ENCODE assay signal across 9 mouse cellular contexts in genomic region chr5:106791241-106791572, GRCm38 (mm10).
A peak's percentile ranks its signal among the peaks of the same experiment; 100 is the strongest.
DNase-seq lines count a peak whose midpoint lies in the region; ATAC-seq and TF ChIP-seq lines count a peak whose summit lies in the region.
"Had no signal": no experiment of that assay in that cellular context is flagged by ENCODE, and none has a peak within 500 bp of the region (broad histone marks: within the 10 kb centered on the region; RNA-seq: fewer than 3 reads in every experiment).

No protein-coding gene starts in this region.

- no peaks in the 10 kb centered on the region for H3K36me3 ChIP-seq in testis, adult 2 months (ENCODE audit: control insufficient read depth, insufficient read depth, low read length)
- no peaks in the 10 kb centered on the region for H3K36me3 ChIP-seq in hindbrain, embryonic 10.5 days
- no peaks in the 10 kb centered on the region for H3K36me3 ChIP-seq in lung, postnatal 0 days (ENCODE audit: insufficient read depth, low read length)
- H3K36me3 ChIP-seq in thymus, adult 2 months (ENCODE audit: control insufficient read depth, insufficient read depth, low read length), result no peaks in the 10 kb centered on the region
- H3K36me3 ChIP-seq: heart, embryonic 13.5 days had no signal

- no peak overlapping the region for H3K9ac ChIP-seq in lung, postnatal 0 days (replicated peaks; ENCODE audit: low read depth)
- H3K9ac ChIP-seq: heart, embryonic 13.5 days had no signal

- peak; percentile 61; the same call in 1 of the 2 replicates for TF ChIP-seq CTCF in testis, adult 2 months (IDR thresholded peaks at IDR 0.05; ENCODE audit: control insufficient read depth, insufficient read depth, insufficient replicate concordance, low read depth, low read length)
- TF ChIP-seq CTCF in lung, postnatal 0 days (IDR thresholded peaks at IDR 0.05), result peak; percentile 87
- TF ChIP-seq CTCF in thymus, adult 2 months (IDR thresholded peaks at IDR 0.05; ENCODE audit: borderline replicate concordance, control insufficient read depth, extremely low read depth, insufficient read depth, low read length, poor library complexity), result peak; percentile 38; the same call in 1 of the 2 replicates

- TF ChIP-seq EP300 in lung, postnatal 0 days (IDR thresholded peaks at IDR 0.05), result no peak

- no peaks in the 10 kb centered on the region for H3K9me3 ChIP-seq in hindbrain, embryonic 10.5 days
- no peaks in the 10 kb centered on the region for H3K9me3 ChIP-seq in lung, postnatal 0 days (ENCODE audit: low read length)
- H3K9me3 ChIP-seq: heart, embryonic 13.5 days had no signal

- peak; percentile 4 for DNase-seq in cerebellum, adult 11 months
- DNase-seq in cerebellum, postnatal 4 days (ENCODE audit: low spot score in 2 of 2), result no peak
- DNase-seq in testis, postnatal 14 days (ENCODE audit: low spot score), result no peak
- peak; percentile 53 for DNase-seq in hindbrain, embryonic 10.5 days (ENCODE audit: low spot score)
- peak; percentile 74 for DNase-seq in lung, postnatal 0 days (ENCODE audit: low spot score)
- DNase-seq in thymus, adult 2 months, result peak; percentile 33
- no peak for DNase-seq in layer of hippocampus, adult 8-10 months (ENCODE audit: low spot score in 2 of 2)

- H3K4me1 ChIP-seq in testis, adult 2 months (ENCODE audit: control insufficient read depth, insufficient read depth, low read length), result peaks cover 2% of the 10 kb centered on the region
- H3K4me1 ChIP-seq in hindbrain, embryonic 10.5 days (replicated peaks), result 0 out of 2 replicates have a peak, but pooled peaks cover 6% of the 10 kb centered on the region
- no peaks in the 10 kb centered on the region for H3K4me1 ChIP-seq in lung, postnatal 0 days (ENCODE audit: insufficient read depth, low read depth, low read length)
- H3K4me1 ChIP-seq in thymus, adult 2 months (replicated peaks; ENCODE audit: control insufficient read depth, insufficient read depth, low read length), result no peaks in the 10 kb centered on the region
- H3K4me1 ChIP-seq: heart, embryonic 13.5 days had no signal

- no peak overlapping the region for H3K4me2 ChIP-seq in lung, postnatal 0 days (replicated peaks; ENCODE audit: low read depth, low read length)
- H3K4me2 ChIP-seq: heart, embryonic 13.5 days had no signal

- H3K27me3 ChIP-seq in testis, adult 2 months (ENCODE audit: control insufficient read depth, insufficient read depth, low read length), result no peaks in the 10 kb centered on the region
- H3K27me3 ChIP-seq in hindbrain, embryonic 10.5 days (ENCODE audit: insufficient read depth, poor library complexity, severe bottlenecking), result 0 out of 2 replicates have a peak, but pooled peaks cover 4% of the 10 kb centered on the region
- H3K27me3 ChIP-seq in lung, postnatal 0 days (replicated peaks; ENCODE audit: insufficient read depth, low read length), result no peaks in the 10 kb centered on the region
- no peaks in the 10 kb centered on the region; the same call in 1 of the 2 replicates for H3K27me3 ChIP-seq in thymus, adult 2 months (ENCODE audit: control insufficient read depth, insufficient read depth, low read length)

- no peak overlapping the region for H3K4me3 ChIP-seq in testis, adult 2 months (ENCODE audit: control insufficient read depth, low read depth, low read length)
- no peak overlapping the region for H3K4me3 ChIP-seq in hindbrain, embryonic 10.5 days
- H3K4me3 ChIP-seq in lung, postnatal 0 days (ENCODE audit: low read depth, low read length), result no peak overlapping the region
- no peak overlapping the region for H3K4me3 ChIP-seq in thymus, adult 2 months (ENCODE audit: control insufficient read depth, insufficient read depth, low read length)
- H3K4me3 ChIP-seq: heart, embryonic 13.5 days had no signal

- 13% methylated on average over 6 of the region's 6 CpGs for WGBS in hindbrain, embryonic 10.5 days
- WGBS in lung, postnatal 0 days, result 7% methylated on average over 6 of the region's 6 CpGs
- 14% methylated on average over 6 of the region's 6 CpGs for WGBS in thymus, adult 2 months

- peak; percentile 69 for ATAC-seq in lung, postnatal 0 days

- no peak overlapping the region for H3K27ac ChIP-seq in testis, adult 2 months (ENCODE audit: control insufficient read depth, insufficient read depth, low read depth, low read length)
- no peak overlapping the region for H3K27ac ChIP-seq in hindbrain, embryonic 10.5 days
- H3K27ac ChIP-seq in lung, postnatal 0 days (ENCODE audit: low read length), result no peak overlapping the region
- H3K27ac ChIP-seq in thymus, adult 2 months (ENCODE audit: control insufficient read depth, insufficient read depth, low read length), result no peak overlapping the region
- H3K27ac ChIP-seq: heart, embryonic 13.5 days had no signal

- TF ChIP-seq POLR2A in testis, adult 2 months (IDR thresholded peaks at IDR 0.05; ENCODE audit: control insufficient read depth, low read depth, low read length), result no peak
- TF ChIP-seq POLR2A in thymus, adult 2 months (IDR thresholded peaks at IDR 0.05; ENCODE audit: control insufficient read depth, extremely low read depth, insufficient read depth, low read length, poor library complexity), result no peak

Comparison
In these comparisons a context has a peak if more than half of its experiments do, and no peak if none do; other contexts are left out.
1. DNase-seq: peak in cerebellum, adult 11 months (single experiment), hindbrain, embryonic 10.5 days (single experiment), lung, postnatal 0 days (single experiment) and thymus, adult 2 months (single experiment); none in cerebellum, postnatal 4 days (0 of 2), testis, postnatal 14 days (single experiment) and layer of hippocampus, adult 8-10 months (0 of 2).
2. Peak in every context shown above with its lines, with median percentiles within 50 percentile points of each other: CTCF ChIP-seq.